ENCODE assay signal across 8 mouse cellular contexts in the genomic region with DNA sequence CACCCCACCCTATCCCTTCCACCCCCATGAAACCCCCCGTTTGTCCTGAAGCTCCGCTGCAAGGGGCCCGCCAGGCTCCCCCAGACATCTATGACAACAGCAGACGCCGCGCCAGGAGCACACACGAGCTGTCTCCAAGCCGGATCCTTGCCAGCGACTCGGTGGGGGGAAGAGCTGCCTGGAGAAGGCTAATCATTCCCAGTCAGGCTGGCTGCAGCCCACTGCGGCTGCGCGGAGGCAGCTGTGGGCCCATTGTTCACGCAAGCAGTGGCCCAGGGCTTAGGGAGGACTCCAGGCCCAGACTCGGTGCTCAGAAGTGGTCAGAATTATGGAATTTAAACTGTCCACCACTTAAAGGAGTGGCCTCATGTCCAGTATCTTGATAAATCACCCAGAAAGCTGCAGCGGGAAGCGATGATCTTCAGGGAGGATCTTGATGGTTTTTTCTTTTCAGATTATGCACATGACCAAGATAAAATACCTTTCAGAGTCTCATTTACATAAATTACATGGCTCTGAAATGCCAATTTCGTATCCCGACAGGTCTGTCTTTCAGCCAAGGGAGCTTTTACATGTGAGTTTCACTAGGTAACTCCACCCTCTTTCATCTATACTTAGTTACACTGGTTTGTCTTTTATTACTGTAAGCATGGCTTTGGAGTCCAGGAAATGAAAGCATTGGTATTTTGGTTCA.
A peak's percentile ranks its signal among the peaks of the same experiment; 100 is the strongest.
DNase-seq lines count a peak whose midpoint lies in the region; ATAC-seq and TF ChIP-seq lines count a peak whose summit lies in the region.

No protein-coding gene starts in this region.

- peak overlapping the region; percentile 96 for H3K27ac ChIP-seq in embryonic facial prominence, embryonic 13.5 days
- H3K27ac ChIP-seq in heart, adult 2 months, result peak overlapping the region; percentile 40
- peak overlapping the region; percentile 90 for H3K27ac ChIP-seq in midbrain, embryonic 11.5 days (ENCODE audit: low read depth, low read length)
- H3K27ac ChIP-seq in stomach, embryonic 15.5 days, result peak overlapping the region; percentile 73

- intact Hi-C loops in heart, adult 2 months (cut with DNase I), result loop anchor here (10.0 kb wide), 1 partner anchor 166 kb away; no protein-coding TSS in a partner anchor
- intact Hi-C loops in left cerebral cortex, postnatal 25 days (cut with DNase I), result loop anchor here (2.0 kb wide), 1 partner anchor 232 kb away; a partner anchor contains a TSS

- peaks cover 18% of the 10 kb centered on the region for H3K4me1 ChIP-seq in embryonic facial prominence, embryonic 13.5 days
- no peaks in the 10 kb centered on the region for H3K4me1 ChIP-seq in heart, adult 2 months (ENCODE audit: control insufficient read depth, insufficient read depth, low read length)
- peaks cover 8% of the 10 kb centered on the region; the same call in 1 of the 2 replicates for H3K4me1 ChIP-seq in midbrain, embryonic 11.5 days (ENCODE audit: control insufficient read depth, insufficient read depth, low read length)
- H3K4me1 ChIP-seq in stomach, embryonic 15.5 days, result 0 out of 2 replicates have a peak, but pooled peaks cover 7% of the 10 kb centered on the region

- peak overlapping the region; percentile 62 for H3K4me2 ChIP-seq in embryonic facial prominence, embryonic 13.5 days
- H3K4me2 ChIP-seq in midbrain, embryonic 11.5 days, result peak overlapping the region; percentile 54
- peak overlapping the region; percentile 50 for H3K4me2 ChIP-seq in stomach, embryonic 15.5 days

- H3K4me3 ChIP-seq in embryonic facial prominence, embryonic 13.5 days, result peak overlapping the region; percentile 34
- peak overlapping the region; percentile 4 for H3K4me3 ChIP-seq in heart, adult 2 months
- H3K4me3 ChIP-seq in midbrain, embryonic 11.5 days (ENCODE audit: low read depth, low read length), result peak overlapping the region; percentile 30; the same call in 1 of the 2 replicates
- H3K4me3 ChIP-seq in stomach, embryonic 15.5 days (replicated peaks), result peak overlapping the region; percentile 22

- WGBS in embryonic facial prominence, embryonic 13.5 days, result 6% methylated on average over 19 of the region's 19 CpGs
- WGBS in heart, adult 2 months, result 19% methylated on average over 19 of the region's 19 CpGs
- WGBS in midbrain, embryonic 11.5 days, result 6% methylated on average over 19 of the region's 19 CpGs
- 14% methylated on average over 19 of the region's 19 CpGs for WGBS in stomach, embryonic 15.5 days

- TF ChIP-seq POLR2A in heart, adult 2 months (IDR thresholded peaks at IDR 0.05; ENCODE audit: insufficient read depth, low read depth, low read length), result 0 out of 2 replicates have a peak, but pooled peaks have one; percentile 16

- no peak for TF ChIP-seq EP300 in heart, adult 2 months (IDR thresholded peaks at IDR 0.05; ENCODE audit: insufficient read depth, low read depth, low read length)

- TF ChIP-seq CTCF in heart, adult 2 months (IDR thresholded peaks at IDR 0.05), result no peak

- H3K9me3 ChIP-seq in embryonic facial prominence, embryonic 13.5 days, result no peaks in the 10 kb centered on the region
- H3K9me3 ChIP-seq in midbrain, embryonic 11.5 days (ENCODE audit: control insufficient read depth, low read length), result no peaks in the 10 kb centered on the region
- H3K9me3 ChIP-seq in stomach, embryonic 15.5 days, result no peaks in the 10 kb centered on the region

- peak; percentile 86 for ATAC-seq in embryonic facial prominence, embryonic 13.5 days (ENCODE audit: insufficient number of reproducible peaks, insufficient read depth, low FRiP score, low TSS enrichment, low read depth)
- ATAC-seq in midbrain, embryonic 11.5 days (ENCODE audit: low FRiP score), result peak; percentile 97
- peak; percentile 85 for ATAC-seq in stomach, embryonic 15.5 days (ENCODE audit: insufficient read depth, low FRiP score, low read depth)

- H3K9ac ChIP-seq in embryonic facial prominence, embryonic 13.5 days, result peak overlapping the region; percentile 68
- 0 out of 2 replicates have a peak overlapping the region, but pooled peaks have one; percentile 22 for H3K9ac ChIP-seq in heart, adult 2 months (ENCODE audit: low read depth, low read length)
- peak overlapping the region; percentile 74 for H3K9ac ChIP-seq in midbrain, embryonic 11.5 days (ENCODE audit: low read length)
- no peak overlapping the region; the same call in 1 of the 2 replicates for H3K9ac ChIP-seq in stomach, embryonic 15.5 days

- no peaks in the 10 kb centered on the region for H3K27me3 ChIP-seq in embryonic facial prominence, embryonic 13.5 days
- no peaks in the 10 kb centered on the region for H3K27me3 ChIP-seq in heart, adult 2 months (ENCODE audit: control insufficient read depth, insufficient read depth, low read length)
- no peaks in the 10 kb centered on the region for H3K27me3 ChIP-seq in midbrain, embryonic 11.5 days (ENCODE audit: control insufficient read depth, insufficient read depth, low read length)
- no peaks in the 10 kb centered on the region for H3K27me3 ChIP-seq in stomach, embryonic 15.5 days (replicated peaks)

- DNase-seq in adrenal gland, postnatal 25 days, result peak; percentile 90
- peak; percentile 84 to 89 for DNase-seq in heart, adult 2 months
- DNase-seq in kidney, adult 18-20 months, result peak; percentile 88
- DNase-seq in left cerebral cortex, postnatal 25 days (ENCODE audit: low spot score in 2 of 2), result peak; percentile 81 to 90
- DNase-seq in midbrain, embryonic 11.5 days (ENCODE audit: low spot score, missing footprints), result peak; percentile 99
- no peak for DNase-seq in natural killer cell, adult 2 months (ENCODE audit: low spot score in 2 of 2)

- no peaks in the 10 kb centered on the region for H3K36me3 ChIP-seq in embryonic facial prominence, embryonic 13.5 days
- no peaks in the 10 kb centered on the region for H3K36me3 ChIP-seq in heart, adult 2 months (ENCODE audit: control insufficient read depth, insufficient read depth, low read length)
- H3K36me3 ChIP-seq in midbrain, embryonic 11.5 days (ENCODE audit: control insufficient read depth, insufficient read depth, low read length), result no peaks in the 10 kb centered on the region
- no peaks in the 10 kb centered on the region for H3K36me3 ChIP-seq in stomach, embryonic 15.5 days

- no peaks in the 10 kb centered on the region for H3K79me2 ChIP-seq in heart, adult 2 months (replicated peaks; ENCODE audit: control insufficient read depth, insufficient read depth, low read length)

Comparison
In these comparisons a context has a peak if more than half of its experiments do, and no peak if none do; other contexts are left out.
1. DNase-seq: peak in adrenal gland, postnatal 25 days (single experiment), heart, adult 2 months (2 of 2), kidney, adult 18-20 months (single experiment), left cerebral cortex, postnatal 25 days (2 of 2) and midbrain, embryonic 11.5 days (single experiment); none in natural killer cell, adult 2 months (0 of 2).
2. H3K27ac ChIP-seq: peak in every context shown above with its lines; median percentile 96 in embryonic facial prominence, embryonic 13.5 days; 90 in midbrain, embryonic 11.5 days; 73 in stomach, embryonic 15.5 days; 40 in heart, adult 2 months.
3. Peak in every context shown above with its lines, with median percentiles within 50 percentile points of each other: ATAC-seq, H3K4me2 ChIP-seq and H3K4me3 ChIP-seq.